Mouse (Mus musculus): Measurements from ENCODE around the gene Aasdh. TPM values are rescaled to one million over a fixed set of nuclear protein-coding genes. Genes with fewer than 3 reads are reported as not detected.

Gene Aasdh
- polyA plus RNA-seq, 1 experiment from 2014 or later, result 24.4 TPM

DNA sequence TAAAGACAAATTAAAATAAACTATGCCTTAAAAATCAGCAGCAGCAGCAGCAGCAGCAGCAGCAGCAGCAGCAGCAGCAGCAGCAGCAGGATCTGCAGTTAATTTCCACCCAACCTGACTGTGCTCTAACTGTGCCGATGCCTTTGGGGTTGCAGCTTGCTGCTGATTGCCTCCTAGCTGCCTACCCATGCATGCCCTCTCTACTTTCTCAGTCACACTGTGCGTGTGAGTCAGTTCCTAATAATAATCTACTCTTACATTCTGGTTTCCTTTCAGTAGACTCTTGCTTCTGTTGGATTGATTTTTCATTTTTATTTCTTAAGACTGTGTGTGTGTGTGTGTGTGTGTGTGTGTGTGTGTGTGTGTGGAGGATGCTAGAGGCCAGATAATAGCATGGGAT lies 12.2 kb downstream of the Aasdh start:
- no peak for DNase-seq (ENCODE audit: extremely low spot score, low spot score)
- no peaks in the 10 kb centered on the region for H3K9me3 ChIP-seq
- H3K4me3 ChIP-seq, result no peak overlapping the region
- no peaks in the 10 kb centered on the region for H3K4me1 ChIP-seq
- H3K27ac ChIP-seq, result no peak overlapping the region
- no peaks in the 10 kb centered on the region for H3K27me3 ChIP-seq (ENCODE audit: poor library complexity, severe bottlenecking)
- peaks cover 91% of the 10 kb centered on the region for H3K36me3 ChIP-seq (replicated peaks)
- 96% methylated on average over 2 of the region's 2 CpGs for WGBS

GRCm38 (mm10) chr5:76892608-76893007 lies 12.7 kb downstream of the Aasdh start:
- no peaks in the 10 kb centered on the region for H3K4me1 ChIP-seq
- H3K27me3 ChIP-seq (ENCODE audit: poor library complexity, severe bottlenecking), result no peaks in the 10 kb centered on the region
- no peak for DNase-seq (ENCODE audit: extremely low spot score, low spot score)
- 89% methylated on average over 2 of the region's 2 CpGs for WGBS
- H3K9me3 ChIP-seq, result no peaks in the 10 kb centered on the region
- H3K4me3 ChIP-seq, result no peak overlapping the region
- H3K36me3 ChIP-seq (replicated peaks), result peaks cover 89% of the 10 kb centered on the region
- no peak overlapping the region for H3K27ac ChIP-seq

- H3K4me1 ChIP-seq, result no peaks in the 10 kb centered on the region
- no peaks in the 10 kb centered on the region for H3K27me3 ChIP-seq (ENCODE audit: poor library complexity, severe bottlenecking)
- 90% methylated on average over 2 of the region's 2 CpGs for WGBS
- H3K9me3 ChIP-seq, result no peaks in the 10 kb centered on the region
- peaks cover 90% of the 10 kb centered on the region for H3K36me3 ChIP-seq (replicated peaks)
- H3K4me3 ChIP-seq, result no peak overlapping the region
- no peak for DNase-seq (ENCODE audit: extremely low spot score, low spot score)
- H3K27ac ChIP-seq, result no peak overlapping the region
These were observed 18.3 kb downstream of the Aasdh start for GRCm38 (mm10) chr5:76887011-76887410.

- WGBS, result 90% methylated on average over 1 of the region's 1 CpGs
- H3K4me3 ChIP-seq, result no peak overlapping the region
- H3K27ac ChIP-seq, result no peak overlapping the region
- peaks cover 76% of the 10 kb centered on the region for H3K36me3 ChIP-seq (replicated peaks)
- H3K4me1 ChIP-seq, result no peaks in the 10 kb centered on the region
- no peaks in the 10 kb centered on the region for H3K9me3 ChIP-seq
- no peak for DNase-seq (ENCODE audit: extremely low spot score, low spot score)
- H3K27me3 ChIP-seq (ENCODE audit: poor library complexity, severe bottlenecking), result no peaks in the 10 kb centered on the region
These were observed 21.2 kb downstream of the Aasdh start for GRCm38 (mm10) chr5:76884107-76884506.

DNA sequence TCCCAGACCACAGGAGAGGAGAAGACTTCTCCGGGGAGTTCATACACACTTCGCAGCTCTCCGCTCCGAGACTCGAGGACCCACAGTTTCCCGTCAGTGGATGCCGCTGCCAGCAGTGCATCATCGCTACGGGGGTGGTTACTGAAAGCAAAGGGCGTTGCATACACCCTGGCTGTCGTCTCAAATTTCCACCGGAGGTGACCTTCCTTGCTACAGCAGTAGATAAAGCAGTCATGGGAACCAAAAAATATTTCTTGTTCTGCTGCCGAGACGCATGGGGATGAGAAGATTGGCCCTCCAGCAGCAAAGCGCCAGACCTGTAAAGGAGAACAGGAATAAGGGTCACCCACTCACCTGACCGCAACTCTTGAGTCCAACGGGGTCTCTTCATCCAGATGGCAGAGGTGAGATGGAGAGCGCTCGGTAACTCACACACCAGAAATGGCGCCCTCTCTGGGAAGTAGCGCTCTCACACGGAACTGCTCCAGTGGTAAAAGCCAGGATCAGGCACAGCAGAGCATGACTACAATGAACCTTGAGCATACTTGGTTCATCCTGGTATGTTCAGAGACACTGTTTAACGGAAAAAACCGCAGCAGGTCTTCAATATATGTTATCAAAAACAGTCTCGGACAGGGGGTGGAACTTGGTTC lies 29.1 kb downstream of the Aasdh start:
- Histone ChIP-seq H3K27me3 (ENCODE audit: poor library complexity, severe bottlenecking) (no peaks in the 10 kb centered on the region), H3K27ac (no peak overlapping the region), H3K4me1 (no peaks in the 10 kb centered on the region), H3K36me3 (replicated peaks) (peaks cover 70% of the 10 kb centered on the region), H3K4me3 (no peak overlapping the region), H3K9me3 (no peaks in the 10 kb centered on the region)
- WGBS, result 92% methylated on average over 25 of the region's 25 CpGs
- DNase-seq (ENCODE audit: extremely low spot score, low spot score), result no peak

DNA sequence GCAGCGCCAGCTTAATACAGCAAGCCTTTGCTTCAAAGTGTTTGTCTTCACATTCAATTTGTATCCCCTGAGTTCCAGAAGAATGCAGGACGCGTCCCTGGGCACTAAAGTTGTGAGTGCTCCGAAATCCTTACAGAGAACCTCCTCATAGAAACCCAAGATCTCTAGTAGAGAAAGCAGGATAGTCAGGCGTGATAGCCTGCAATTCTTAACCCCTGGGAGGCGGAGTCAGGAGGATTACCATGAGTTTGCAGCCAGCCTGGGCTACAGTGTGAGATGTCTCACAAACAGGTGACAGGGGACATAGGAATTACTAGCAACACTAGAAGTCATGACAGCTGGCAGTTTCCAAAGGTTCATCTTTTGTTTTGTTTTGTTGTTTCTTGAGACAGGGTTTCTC lies 35.8 kb downstream of the Aasdh start:
- H3K4me3 ChIP-seq, result peak overlapping the region; percentile 43

GRCm38 (mm10) chr5:76868693-76869286 lies 36.5 kb downstream of the Aasdh start:
- H3K36me3 ChIP-seq (replicated peaks), result peaks cover 85% of the 10 kb centered on the region
- no peaks in the 10 kb centered on the region for H3K27me3 ChIP-seq (ENCODE audit: poor library complexity, severe bottlenecking)
- peak overlapping the region; percentile 43 for H3K4me3 ChIP-seq
- H3K4me1 ChIP-seq, result peaks cover 12% of the 10 kb centered on the region
- no peaks in the 10 kb centered on the region for H3K9me3 ChIP-seq
- no peak overlapping the region for H3K27ac ChIP-seq
- WGBS, result 21% methylated on average over 16 of the region's 16 CpGs
- peak; percentile 37 for DNase-seq (ENCODE audit: extremely low spot score, low spot score)

More for the DNA sequence above, 35.8 kb downstream of the Aasdh start:
- H3K27me3 ChIP-seq (ENCODE audit: poor library complexity, severe bottlenecking), result no peaks in the 10 kb centered on the region
- H3K27ac ChIP-seq, result no peak overlapping the region
- H3K4me1 ChIP-seq, result peaks cover 12% of the 10 kb centered on the region
- no peaks in the 10 kb centered on the region for H3K9me3 ChIP-seq
- peaks cover 90% of the 10 kb centered on the region for H3K36me3 ChIP-seq (replicated peaks)
- DNase-seq (ENCODE audit: extremely low spot score, low spot score), result no peak
- 41% methylated on average over 6 of the region's 6 CpGs for WGBS

DNA sequence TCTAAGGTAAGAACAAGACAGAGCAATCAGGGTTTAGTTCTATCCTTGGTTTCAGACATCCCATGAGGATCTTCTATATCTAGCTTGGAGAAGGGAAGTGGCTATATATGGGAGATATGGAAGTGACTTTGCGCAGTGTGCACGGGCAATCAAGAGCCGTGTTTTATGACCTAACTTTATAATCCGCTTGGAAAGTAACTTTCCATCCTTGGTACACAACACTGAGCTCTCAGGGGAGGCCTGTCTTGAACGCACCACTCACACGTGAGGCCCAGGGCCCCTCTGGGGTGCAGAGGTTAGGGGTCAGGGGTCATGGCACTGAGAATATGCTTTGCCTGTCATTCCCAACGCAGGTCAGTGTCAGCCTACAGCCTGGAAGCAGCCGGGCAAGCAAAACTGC lies 38.5 kb downstream of the Aasdh start:
- Histone ChIP-seq H3K4me3 (no peak overlapping the region), H3K27me3 (ENCODE audit: poor library complexity, severe bottlenecking) (no peaks in the 10 kb centered on the region), H3K27ac (no peak overlapping the region), H3K36me3 (replicated peaks) (peaks cover 75% of the 10 kb centered on the region), H3K4me1 (peaks cover 12% of the 10 kb centered on the region), H3K9me3 (no peaks in the 10 kb centered on the region)
- 82% methylated on average over 8 of the region's 8 CpGs for WGBS
- no peak for DNase-seq (ENCODE audit: extremely low spot score, low spot score)

DNA sequence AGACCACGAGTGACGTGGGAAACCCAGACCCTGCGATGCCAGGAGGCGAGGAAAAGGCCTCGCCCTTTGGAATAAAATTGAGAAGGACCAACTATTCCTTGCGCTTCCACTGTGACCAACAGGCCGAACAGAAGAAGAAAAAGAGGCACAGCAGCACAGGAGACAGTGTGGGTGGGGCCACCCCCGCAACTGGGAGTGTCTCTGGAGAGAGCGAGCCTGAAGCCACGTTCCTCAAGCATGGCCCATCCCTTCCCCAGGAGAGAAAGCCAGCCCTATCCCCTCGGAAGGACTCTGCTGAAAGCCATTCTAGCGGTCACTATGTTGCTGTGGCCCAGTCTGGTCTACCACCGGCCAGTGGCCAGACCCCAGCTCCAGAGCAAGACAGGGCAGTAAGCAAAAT lies 46.9 kb downstream of the Aasdh start:
- DNase-seq (ENCODE audit: extremely low spot score, low spot score), result no peak
- H3K4me3 ChIP-seq, result no peak overlapping the region
- peaks cover 70% of the 10 kb centered on the region for H3K36me3 ChIP-seq (replicated peaks)
- peaks cover 22% of the 10 kb centered on the region for H3K4me1 ChIP-seq
- H3K27ac ChIP-seq, result no peak overlapping the region
- H3K9me3 ChIP-seq, result no peaks in the 10 kb centered on the region
- 67% methylated on average over 13 of the region's 13 CpGs for WGBS
- peaks cover 56% of the 10 kb centered on the region for H3K27me3 ChIP-seq (ENCODE audit: poor library complexity, severe bottlenecking)

- Histone ChIP-seq H3K36me3 (replicated peaks) (peaks cover 75% of the 10 kb centered on the region), H3K9me3 (no peaks in the 10 kb centered on the region), H3K27me3 (ENCODE audit: poor library complexity, severe bottlenecking) (peaks cover 56% of the 10 kb centered on the region), H3K27ac (0 out of 2 replicates have a peak overlapping the region, but pooled peaks have one; percentile 22), H3K4me3 (peak overlapping the region; percentile 40), H3K4me1 (peaks cover 22% of the 10 kb centered on the region)
- DNase-seq (ENCODE audit: extremely low spot score, low spot score), result peak; percentile 38
- 8% methylated on average over 62 of the region's 62 CpGs for WGBS
These were observed 48.0 kb downstream of the Aasdh start for GRCm38 (mm10) chr5:76857103-76858015.

DNA sequence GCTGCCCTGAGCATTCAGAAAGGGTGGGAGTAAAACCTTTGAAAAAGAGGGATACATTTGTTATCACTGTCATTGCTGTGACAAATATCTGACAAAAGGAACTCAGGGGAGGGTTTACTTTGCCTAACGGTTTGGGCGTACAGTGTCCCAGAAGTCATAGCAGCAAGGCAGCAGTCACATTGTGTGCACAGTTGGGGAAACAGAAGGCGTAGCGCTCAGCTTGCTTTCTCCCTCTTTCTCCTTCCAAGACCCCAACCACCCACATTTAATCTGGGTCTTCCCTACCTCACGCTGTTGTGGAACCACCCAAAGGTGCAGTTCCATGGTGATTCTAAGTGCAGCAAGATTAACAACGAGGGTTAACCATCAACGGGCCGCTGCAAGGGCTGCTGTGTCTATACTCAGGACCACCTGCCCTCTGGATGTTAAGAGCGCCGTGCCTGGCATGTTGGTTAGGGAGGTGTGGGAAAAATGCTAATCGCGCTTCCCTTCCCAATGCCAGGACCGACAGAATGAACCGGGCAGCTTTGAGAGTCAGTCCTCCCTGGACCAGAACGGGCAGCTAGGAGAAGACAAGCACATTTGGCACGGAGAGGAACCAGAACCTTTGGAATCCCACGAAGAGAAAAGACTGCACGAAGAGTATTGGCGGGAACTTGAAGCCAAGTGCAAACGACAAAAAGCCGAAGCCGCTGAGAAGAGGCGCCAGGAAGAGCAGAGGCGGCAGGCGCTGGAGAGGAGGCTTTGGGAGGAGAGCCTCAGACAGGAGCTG lies 49.3 kb downstream of the Aasdh start:
- 21% methylated on average over 25 of the region's 25 CpGs for WGBS
- DNase-seq (ENCODE audit: extremely low spot score, low spot score), result peak; percentile 33
- H3K27me3 ChIP-seq (ENCODE audit: poor library complexity, severe bottlenecking), result peaks cover 56% of the 10 kb centered on the region

DNA sequence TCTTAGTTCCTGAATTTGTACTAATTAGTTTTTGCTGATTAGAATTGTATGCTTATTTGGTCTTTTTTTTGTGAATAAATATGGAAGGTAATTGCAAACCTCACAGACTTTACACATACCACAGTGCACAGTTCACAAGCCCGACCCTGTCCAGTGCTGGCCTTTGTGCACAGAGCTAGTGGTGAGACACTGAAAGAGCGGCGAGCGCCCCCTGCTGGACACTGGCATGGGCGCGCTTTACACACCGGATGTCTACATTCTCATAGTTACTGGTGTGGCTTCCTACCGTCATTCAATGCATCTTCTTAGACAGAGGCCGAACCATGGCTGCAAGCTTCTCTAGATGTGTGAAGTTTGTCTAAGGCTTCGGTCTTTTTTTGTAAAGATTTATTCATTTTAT lies 51.8 kb downstream of the Aasdh start:
- WGBS, result 18% methylated on average over 10 of the region's 10 CpGs
- Histone ChIP-seq H3K36me3 (replicated peaks) (peaks cover 79% of the 10 kb centered on the region), H3K4me1 (peaks cover 29% of the 10 kb centered on the region), H3K27ac (no peak overlapping the region), H3K4me3 (no peak overlapping the region), H3K27me3 (ENCODE audit: poor library complexity, severe bottlenecking) (peaks cover 47% of the 10 kb centered on the region), H3K9me3 (no peaks in the 10 kb centered on the region)
- DNase-seq (ENCODE audit: extremely low spot score, low spot score), result peak; percentile 83

More for the DNA sequence above, 49.3 kb downstream of the Aasdh start:
- H3K4me3 ChIP-seq, result peak overlapping the region; percentile 40
- no peak overlapping the region for H3K27ac ChIP-seq
- H3K4me1 ChIP-seq, result peaks cover 23% of the 10 kb centered on the region
- H3K36me3 ChIP-seq (replicated peaks), result peaks cover 84% of the 10 kb centered on the region
- no peaks in the 10 kb centered on the region for H3K9me3 ChIP-seq

Measured in forebrain, embryonic 10.5 days (tissue).